Mouse (Mus musculus) heart, embryonic 15.5 days (tissue): ENCODE measurements around the gene Supt20. TPM values are rescaled to one million over a fixed set of nuclear protein-coding genes. Genes with fewer than 3 reads are reported as not detected.

Experiments
- polyA plus RNA-seq: library from polyadenylated mRNA; unstranded; fragments of >200 nt; fragmentation: Nextera tagmentation; extraction: Ambion mirVana; gene quantifications from 2 replicates; pipeline ENCODE4 v1.2.1, GENCODE M21; 2015

The Supt20 gene
- polyA plus RNA-seq, 1 experiment from 2014 or later: 58.3 TPM

Other genes starting within 250 kb of the Supt20 start
- gene Gm21958, start 21.5 kb downstream of the Supt20 start, polyA plus RNA-seq: 0.26 TPM in 1 of 2 replicates, not detected in the other
- gene Exosc8, start 42.6 kb downstream of the Supt20 start, polyA plus RNA-seq: 61.5 and 73.6 TPM in 2 replicates
- 32.9 and 34.5 TPM in 2 replicates for gene Alg5, start 42.7 kb downstream of the Supt20 start, polyA plus RNA-seq
- gene Smad9, start 62.8 kb downstream of the Supt20 start, polyA plus RNA-seq: 0.63 and 0.86 TPM in 2 replicates
- 25.0 and 28.0 TPM in 2 replicates for gene Rfxap, start 115.0 kb downstream of the Supt20 start, polyA plus RNA-seq
- 0.10 TPM in 2 replicates for gene Sertm1, start 223.1 kb downstream of the Supt20 start, polyA plus RNA-seq